Mouse (Mus musculus): ENCODE results near the gene Trio.

GRCm38 (mm10) chr15:27931459-27931858 is 94.2 kb downstream of the Trio start:
- TF ChIP-seq TAL1 (IDR thresholded peaks at IDR 0.05; ENCODE audit: low read length): no peak
- TF ChIP-seq GATA1 (IDR thresholded peaks at IDR 0.05; ENCODE audit: low read length): no peak
